Mouse (Mus musculus): Measurements from ENCODE around the gene Dhh. TPM values are rescaled to one million over a fixed set of nuclear protein-coding genes. Genes with fewer than 3 reads are reported as not detected.

Gene Dhh
- polyA plus RNA-seq (2014; fragmentation: Illumina TruSeq; extraction: RNeasy Lipid Tissue Mini Kit (QIAGEN cat#74804); ENCODE audit: insufficient read depth, low read depth, low replicate concordance), result 0.99 TPM

GRCm38 (mm10) chr15:98897928-98898800 is at the start of gene Dhh:
TSS of gene Dhh (minus strand) at chr15:98898540.

DNA sequence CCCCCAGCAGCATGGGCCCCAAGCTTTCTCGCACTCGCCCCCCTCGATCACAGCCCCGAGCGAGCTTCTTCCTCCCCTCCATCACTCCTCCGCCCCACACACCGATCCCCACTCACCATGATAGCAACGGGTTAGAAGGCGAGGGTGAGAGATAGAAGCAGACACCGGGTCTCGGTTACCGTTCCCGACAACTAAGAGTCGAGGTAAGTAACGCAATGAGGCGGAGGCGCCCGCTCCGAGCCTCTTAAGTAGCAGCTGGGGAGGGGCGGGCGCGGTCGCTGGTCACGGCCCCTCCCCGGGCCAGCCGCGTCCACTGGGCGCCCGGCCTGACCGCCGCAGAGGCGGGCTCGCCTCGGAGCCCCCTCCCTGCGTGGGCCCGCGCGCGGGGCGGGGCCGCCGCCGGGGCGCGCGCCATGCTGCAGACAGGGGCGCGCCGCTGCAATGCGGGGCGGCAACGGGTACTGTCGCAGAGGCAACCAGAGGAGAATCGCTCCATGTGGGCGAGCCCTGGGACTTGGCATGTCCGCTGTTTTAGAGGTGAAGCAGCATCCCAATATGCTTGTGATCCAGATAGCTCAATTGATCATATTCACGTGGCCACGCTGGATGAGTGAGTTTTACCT is 36.0 kb upstream of the Dhh start, which contains the start of gene Tuba1b:
TSS of gene Tuba1b (minus strand) at position 349 of the 623 bp plus-strand sequence.

DNA sequence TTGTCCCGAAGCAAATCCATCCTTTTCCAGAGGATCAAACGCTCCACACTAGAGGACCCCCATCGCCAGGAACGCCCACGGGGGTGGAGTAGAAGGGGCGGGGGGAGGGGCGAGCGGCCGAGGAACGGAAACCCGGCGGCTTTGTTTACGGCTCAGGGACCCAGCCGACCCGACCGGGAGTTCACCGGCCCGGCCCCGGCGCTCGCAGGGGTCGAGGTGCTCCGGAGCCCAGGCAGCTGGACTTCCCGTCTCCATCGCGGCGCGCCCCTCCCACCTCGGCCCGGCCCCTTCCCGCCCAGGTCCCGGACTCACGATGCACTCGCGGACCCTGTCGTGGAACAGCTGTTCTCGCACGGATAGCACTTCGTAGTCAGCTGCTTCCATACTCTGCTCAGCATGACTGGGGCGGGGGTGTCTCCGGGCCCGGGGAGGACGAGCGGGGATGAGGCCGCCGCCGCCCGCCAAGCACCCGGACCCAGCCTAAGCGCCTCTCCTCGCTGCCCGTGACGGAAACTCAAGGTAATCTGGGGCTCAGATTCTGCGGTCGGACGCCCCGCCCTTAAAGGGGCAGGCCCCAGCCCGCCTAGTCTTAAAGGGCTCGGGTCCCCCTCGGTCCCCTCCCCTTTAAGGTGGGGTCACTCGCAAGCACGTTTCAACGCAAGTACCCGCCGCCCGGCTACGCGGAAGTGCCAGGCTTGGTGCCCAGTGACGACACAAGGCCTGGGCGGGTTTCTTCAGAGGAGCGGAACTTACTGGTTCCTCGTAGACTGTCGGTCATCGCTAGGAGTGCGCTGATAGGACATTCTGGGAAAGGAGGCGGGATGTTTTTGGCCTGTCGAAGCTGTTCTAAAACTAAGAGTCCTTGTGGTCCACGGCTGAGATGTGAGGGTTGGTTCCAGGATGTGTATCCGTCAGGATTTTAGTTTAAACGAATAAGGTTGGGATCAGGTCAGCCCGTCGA is 19.5 kb upstream of the Dhh start, which contains the start of gene Lmbr1l:
TSS of gene Lmbr1l (minus strand) at position 694 of the 961 bp plus-strand sequence.

GRCm38 (mm10) chr15:98893940-98894745 is 4.2 kb downstream of the Dhh start, which contains the start of gene Rhebl1:
TSS of gene Rhebl1 (minus strand) at chr15:98894540.

GRCm38 (mm10) chr15:98871070-98871915 is 27.0 kb downstream of the Dhh start, which contains the start of gene Kmt2d:
TSS of gene Kmt2d (minus strand) at chr15:98871204.

Other genes starting within 250 kb of the Dhh start
- gene Ddx23, start 235.6 kb downstream of the Dhh start, polyA plus RNA-seq (2014; fragmentation: Illumina TruSeq; extraction: RNeasy Lipid Tissue Mini Kit (QIAGEN cat#74804); ENCODE audit: insufficient read depth, low read depth, low replicate concordance), result 30.9 TPM
- 7.5 TPM for gene Rnd1, start 221.1 kb downstream of the Dhh start, polyA plus RNA-seq (2014; fragmentation: Illumina TruSeq; extraction: RNeasy Lipid Tissue Mini Kit (QIAGEN cat#74804); ENCODE audit: insufficient read depth, low read depth, low replicate concordance)
- 5.9 TPM for gene Ccdc65, start 190.3 kb downstream of the Dhh start, polyA plus RNA-seq (2014; fragmentation: Illumina TruSeq; extraction: RNeasy Lipid Tissue Mini Kit (QIAGEN cat#74804); ENCODE audit: insufficient read depth, low read depth, low replicate concordance)
- gene Fkbp11, start 170.3 kb downstream of the Dhh start, polyA plus RNA-seq (2014; fragmentation: Illumina TruSeq; extraction: RNeasy Lipid Tissue Mini Kit (QIAGEN cat#74804); ENCODE audit: insufficient read depth, low read depth, low replicate concordance), result 13.6 TPM
- gene Arf3, start 135.3 kb downstream of the Dhh start, polyA plus RNA-seq (2014; fragmentation: Illumina TruSeq; extraction: RNeasy Lipid Tissue Mini Kit (QIAGEN cat#74804); ENCODE audit: insufficient read depth, low read depth, low replicate concordance), result 49.4 TPM
- gene Wnt10b, start 120.4 kb downstream of the Dhh start, polyA plus RNA-seq (2014; fragmentation: Illumina TruSeq; extraction: RNeasy Lipid Tissue Mini Kit (QIAGEN cat#74804); ENCODE audit: insufficient read depth, low read depth, low replicate concordance), result 4.1 TPM
- not detected for gene Wnt1, start 108.7 kb downstream of the Dhh start, polyA plus RNA-seq (2014; fragmentation: Illumina TruSeq; extraction: RNeasy Lipid Tissue Mini Kit (QIAGEN cat#74804); ENCODE audit: insufficient read depth, low read depth, low replicate concordance)
- not detected for gene Ddn, start 89.0 kb downstream of the Dhh start, polyA plus RNA-seq (2014; fragmentation: Illumina TruSeq; extraction: RNeasy Lipid Tissue Mini Kit (QIAGEN cat#74804); ENCODE audit: insufficient read depth, low read depth, low replicate concordance)
- gene Prkag1, start 67.0 kb downstream of the Dhh start, polyA plus RNA-seq (2014; fragmentation: Illumina TruSeq; extraction: RNeasy Lipid Tissue Mini Kit (QIAGEN cat#74804); ENCODE audit: insufficient read depth, low read depth, low replicate concordance), result 69.5 TPM
- 9.1 TPM for gene Kmt2d, start 27.3 kb downstream of the Dhh start, polyA plus RNA-seq (2014; fragmentation: Illumina TruSeq; extraction: RNeasy Lipid Tissue Mini Kit (QIAGEN cat#74804); ENCODE audit: insufficient read depth, low read depth, low replicate concordance)
- 6.3 TPM for gene Rhebl1, start 4.0 kb downstream of the Dhh start, polyA plus RNA-seq (2014; fragmentation: Illumina TruSeq; extraction: RNeasy Lipid Tissue Mini Kit (QIAGEN cat#74804); ENCODE audit: insufficient read depth, low read depth, low replicate concordance)
- 16.5 TPM for gene Lmbr1l, start 19.7 kb upstream of the Dhh start, polyA plus RNA-seq (2014; fragmentation: Illumina TruSeq; extraction: RNeasy Lipid Tissue Mini Kit (QIAGEN cat#74804); ENCODE audit: insufficient read depth, low read depth, low replicate concordance)
- 632 TPM for gene Tuba1b, start 36.0 kb upstream of the Dhh start, polyA plus RNA-seq (2014; fragmentation: Illumina TruSeq; extraction: RNeasy Lipid Tissue Mini Kit (QIAGEN cat#74804); ENCODE audit: insufficient read depth, low read depth, low replicate concordance)
- gene Gm49450, start 55.0 kb upstream of the Dhh start, polyA plus RNA-seq (2014; fragmentation: Illumina TruSeq; extraction: RNeasy Lipid Tissue Mini Kit (QIAGEN cat#74804); ENCODE audit: insufficient read depth, low read depth, low replicate concordance), result not detected
- gene Tuba1a, start 55.2 kb upstream of the Dhh start, polyA plus RNA-seq (2014; fragmentation: Illumina TruSeq; extraction: RNeasy Lipid Tissue Mini Kit (QIAGEN cat#74804); ENCODE audit: insufficient read depth, low read depth, low replicate concordance), result 607 TPM
- 55.1 TPM for gene Tuba1c, start 131.4 kb upstream of the Dhh start, polyA plus RNA-seq (2014; fragmentation: Illumina TruSeq; extraction: RNeasy Lipid Tissue Mini Kit (QIAGEN cat#74804); ENCODE audit: insufficient read depth, low read depth, low replicate concordance)
- 0.48 TPM for gene Prph, start 156.6 kb upstream of the Dhh start, polyA plus RNA-seq (2014; fragmentation: Illumina TruSeq; extraction: RNeasy Lipid Tissue Mini Kit (QIAGEN cat#74804); ENCODE audit: insufficient read depth, low read depth, low replicate concordance)
- 0.13 TPM for gene Troap, start 176.0 kb upstream of the Dhh start, polyA plus RNA-seq (2014; fragmentation: Illumina TruSeq; extraction: RNeasy Lipid Tissue Mini Kit (QIAGEN cat#74804); ENCODE audit: insufficient read depth, low read depth, low replicate concordance)
- gene C1ql4, start 189.3 kb upstream of the Dhh start, polyA plus RNA-seq (2014; fragmentation: Illumina TruSeq; extraction: RNeasy Lipid Tissue Mini Kit (QIAGEN cat#74804); ENCODE audit: insufficient read depth, low read depth, low replicate concordance), result not detected
- gene Dnajc22, start 194.6 kb upstream of the Dhh start, polyA plus RNA-seq (2014; fragmentation: Illumina TruSeq; extraction: RNeasy Lipid Tissue Mini Kit (QIAGEN cat#74804); ENCODE audit: insufficient read depth, low read depth, low replicate concordance), result 0.24 TPM
- 6.2 TPM for gene Spats2, start 227.4 kb upstream of the Dhh start, polyA plus RNA-seq (2014; fragmentation: Illumina TruSeq; extraction: RNeasy Lipid Tissue Mini Kit (QIAGEN cat#74804); ENCODE audit: insufficient read depth, low read depth, low replicate concordance)